Mouse (Mus musculus): ENCODE measurements around the gene Hmcn2. TPM values are rescaled to one million over a fixed set of nuclear protein-coding genes. Genes with fewer than 3 reads are reported as not detected.
A peak's percentile ranks its signal among the peaks of the same experiment; 100 is the strongest.

The Hmcn2 gene
- polyA plus RNA-seq, 1 experiment from 2014 or later: 1.2 TPM

DNA sequence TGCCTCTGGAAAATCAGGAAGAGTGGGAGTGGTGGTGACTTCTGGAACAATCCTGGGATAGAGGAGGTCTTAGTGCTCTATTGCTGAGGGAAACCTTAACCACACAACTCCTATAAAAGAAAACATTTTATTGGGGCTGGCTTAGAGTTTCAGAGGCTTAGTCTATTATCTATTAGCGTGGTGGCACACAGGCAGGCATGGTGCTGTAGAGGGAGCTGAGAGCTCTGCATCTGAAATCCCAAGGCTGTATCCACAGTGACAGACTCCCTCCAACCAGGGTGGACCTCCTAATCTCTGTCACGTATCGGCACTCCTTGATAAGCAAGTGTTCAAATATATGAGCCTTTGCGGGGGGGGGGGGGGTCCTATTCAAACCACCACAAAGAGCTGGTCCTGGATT lies 15.4 kb upstream of the Hmcn2 start:
- no peak overlapping the region for H3K27ac ChIP-seq (ENCODE audit: low read length)
- no peak overlapping the region for H3K9ac ChIP-seq (ENCODE audit: low read depth, low read length)
- H3K4me2 ChIP-seq (ENCODE audit: low read depth, low read length): peak overlapping the region; percentile 58; the same call in 1 of the 2 replicates
- no peak overlapping the region for H3K4me3 ChIP-seq (ENCODE audit: low read depth, low read length)
- no peaks in the 10 kb centered on the region for H3K9me3 ChIP-seq (replicated peaks; ENCODE audit: control insufficient read depth, low read length)
- WGBS (ENCODE audit: insufficient replicate concordance): 21% methylated on average over 4 of the region's 4 CpGs
- H3K27me3 ChIP-seq (ENCODE audit: control insufficient read depth, insufficient read depth, low read depth, low read length): no peaks in the 10 kb centered on the region
- no peaks in the 10 kb centered on the region for H3K36me3 ChIP-seq (ENCODE audit: control insufficient read depth, insufficient read depth)
- H3K4me1 ChIP-seq (ENCODE audit: control insufficient read depth, low read depth, low read length): peaks cover 7% of the 10 kb centered on the region
- ATAC-seq (ENCODE audit: low read depth): no peak

DNA sequence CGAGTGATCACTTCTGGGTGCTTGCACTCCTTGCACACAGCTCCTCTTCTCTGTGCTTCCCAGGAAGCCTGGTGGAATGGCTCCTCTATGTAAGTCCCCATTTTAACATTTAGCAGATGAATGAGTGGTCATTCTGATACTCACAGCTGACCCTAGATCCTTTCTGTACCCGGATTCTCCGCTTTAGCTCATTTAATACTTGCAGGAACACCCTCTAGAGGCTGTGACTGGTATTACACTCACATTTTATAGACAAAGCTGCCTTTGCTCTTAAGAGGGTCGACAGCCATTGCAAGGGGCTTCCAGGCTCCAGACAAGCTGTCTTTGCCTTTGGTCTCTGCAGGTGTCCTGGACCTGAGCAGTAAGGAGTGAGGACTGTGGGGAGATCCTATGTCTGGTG lies 14.9 kb upstream of the Hmcn2 start:
- H3K4me1 ChIP-seq (ENCODE audit: control insufficient read depth, low read depth, low read length): peaks cover 7% of the 10 kb centered on the region
- H3K27ac ChIP-seq (ENCODE audit: low read length): no peak overlapping the region
- no peaks in the 10 kb centered on the region for H3K9me3 ChIP-seq (replicated peaks; ENCODE audit: control insufficient read depth, low read length)
- no peak for ATAC-seq (ENCODE audit: low read depth)
- no peak overlapping the region for H3K4me2 ChIP-seq (ENCODE audit: low read depth, low read length)
- H3K4me3 ChIP-seq (ENCODE audit: low read depth, low read length): no peak overlapping the region
- no peaks in the 10 kb centered on the region for H3K27me3 ChIP-seq (ENCODE audit: control insufficient read depth, insufficient read depth, low read depth, low read length)
- no peak overlapping the region for H3K9ac ChIP-seq (ENCODE audit: low read depth, low read length)
- no peaks in the 10 kb centered on the region for H3K36me3 ChIP-seq (ENCODE audit: control insufficient read depth, insufficient read depth)
- 22% methylated on average over 4 of the region's 4 CpGs for WGBS (ENCODE audit: insufficient replicate concordance)

DNA sequence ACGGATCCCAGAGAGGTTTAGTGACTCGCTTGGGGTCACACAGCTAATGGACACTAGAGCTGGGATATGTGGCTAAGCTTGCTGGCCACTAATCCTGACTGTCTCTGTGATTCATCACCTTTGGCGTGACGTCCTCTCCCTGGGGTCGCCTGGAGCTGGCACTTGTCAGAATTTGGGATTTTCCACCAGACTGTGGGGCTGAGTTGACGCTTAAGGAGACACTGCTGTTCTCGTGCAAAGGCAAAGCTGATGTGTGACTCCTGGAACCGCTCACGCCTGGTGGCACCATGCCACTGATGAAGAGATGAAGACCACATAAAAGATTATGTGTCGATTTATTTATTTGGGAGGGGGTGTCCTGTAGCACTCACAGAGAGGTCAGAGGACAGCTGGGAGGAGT lies 14.2 kb upstream of the Hmcn2 start:
- H3K9ac ChIP-seq (ENCODE audit: low read depth, low read length): no peak overlapping the region
- no peak overlapping the region for H3K4me3 ChIP-seq (ENCODE audit: low read depth, low read length)
- H3K9me3 ChIP-seq (replicated peaks; ENCODE audit: control insufficient read depth, low read length): no peaks in the 10 kb centered on the region
- H3K27me3 ChIP-seq (ENCODE audit: control insufficient read depth, insufficient read depth, low read depth, low read length): no peaks in the 10 kb centered on the region
- H3K27ac ChIP-seq (ENCODE audit: low read length): no peak overlapping the region
- 62% methylated on average over 10 of the region's 10 CpGs for WGBS (ENCODE audit: insufficient replicate concordance)
- H3K4me2 ChIP-seq (ENCODE audit: low read depth, low read length): no peak overlapping the region
- peaks cover 7% of the 10 kb centered on the region for H3K4me1 ChIP-seq (ENCODE audit: control insufficient read depth, low read depth, low read length)
- no peaks in the 10 kb centered on the region for H3K36me3 ChIP-seq (ENCODE audit: control insufficient read depth, insufficient read depth)
- ATAC-seq (ENCODE audit: low read depth): no peak

- Histone ChIP-seq H3K36me3 (ENCODE audit: control insufficient read depth, insufficient read depth) (no peaks in the 10 kb centered on the region), H3K9me3 (replicated peaks; ENCODE audit: control insufficient read depth, low read length) (no peaks in the 10 kb centered on the region), H3K4me2 (ENCODE audit: low read depth, low read length) (no peak overlapping the region), H3K4me3 (ENCODE audit: low read depth, low read length) (no peak overlapping the region), H3K9ac (ENCODE audit: low read depth, low read length) (no peak overlapping the region), H3K4me1 (ENCODE audit: control insufficient read depth, low read depth, low read length) (peaks cover 7% of the 10 kb centered on the region), H3K27me3 (ENCODE audit: control insufficient read depth, insufficient read depth, low read depth, low read length) (no peaks in the 10 kb centered on the region), H3K27ac (ENCODE audit: low read length) (no peak overlapping the region)
- WGBS (ENCODE audit: insufficient replicate concordance): 62% methylated on average over 9 of the region's 9 CpGs
- ATAC-seq (ENCODE audit: low read depth): no peak
These were observed 11.0 kb upstream of the Hmcn2 start for GRCm38 (mm10) chr2:31303177-31303576.

- Histone ChIP-seq H3K9me3 (replicated peaks; ENCODE audit: control insufficient read depth, low read length) (no peaks in the 10 kb centered on the region), H3K9ac (ENCODE audit: low read depth, low read length) (no peak overlapping the region), H3K4me2 (ENCODE audit: low read depth, low read length) (no peak overlapping the region), H3K27me3 (ENCODE audit: control insufficient read depth, insufficient read depth, low read depth, low read length) (no peaks in the 10 kb centered on the region), H3K4me3 (ENCODE audit: low read depth, low read length) (no peak overlapping the region), H3K36me3 (ENCODE audit: control insufficient read depth, insufficient read depth) (no peaks in the 10 kb centered on the region), H3K4me1 (ENCODE audit: control insufficient read depth, low read depth, low read length) (no peaks in the 10 kb centered on the region), H3K27ac (ENCODE audit: low read length) (no peak overlapping the region)
- 64% methylated on average over 9 of the region's 9 CpGs for WGBS (ENCODE audit: insufficient replicate concordance)
- ATAC-seq (ENCODE audit: low read depth): no peak
These were observed 10.0 kb upstream of the Hmcn2 start for GRCm38 (mm10) chr2:31304191-31304590.

GRCm38 (mm10) chr2:31304801-31305665 lies 9.2 kb upstream of the Hmcn2 start:
- Histone ChIP-seq H3K36me3 (ENCODE audit: control insufficient read depth, insufficient read depth) (no peaks in the 10 kb centered on the region), H3K27me3 (ENCODE audit: control insufficient read depth, insufficient read depth, low read depth, low read length) (no peaks in the 10 kb centered on the region), H3K4me3 (ENCODE audit: low read depth, low read length) (no peak overlapping the region), H3K9me3 (replicated peaks; ENCODE audit: control insufficient read depth, low read length) (no peaks in the 10 kb centered on the region), H3K4me1 (ENCODE audit: control insufficient read depth, low read depth, low read length) (no peaks in the 10 kb centered on the region), H3K4me2 (ENCODE audit: low read depth, low read length) (no peak overlapping the region), H3K9ac (ENCODE audit: low read depth, low read length) (no peak overlapping the region), H3K27ac (ENCODE audit: low read length) (no peak overlapping the region)
- 66% methylated on average over 22 of the region's 22 CpGs for WGBS (ENCODE audit: insufficient replicate concordance)
- no peak for ATAC-seq (ENCODE audit: low read depth)

GRCm38 (mm10) chr2:31305684-31306083 lies 8.5 kb upstream of the Hmcn2 start:
- H3K36me3 ChIP-seq (ENCODE audit: control insufficient read depth, insufficient read depth): no peaks in the 10 kb centered on the region
- no peak for ATAC-seq (ENCODE audit: low read depth)
- no peaks in the 10 kb centered on the region for H3K27me3 ChIP-seq (ENCODE audit: control insufficient read depth, insufficient read depth, low read depth, low read length)
- no peaks in the 10 kb centered on the region for H3K9me3 ChIP-seq (replicated peaks; ENCODE audit: control insufficient read depth, low read length)
- no peak overlapping the region for H3K4me2 ChIP-seq (ENCODE audit: low read depth, low read length)
- H3K27ac ChIP-seq (ENCODE audit: low read length): no peak overlapping the region
- 36% methylated on average over 4 of the region's 4 CpGs for WGBS (ENCODE audit: insufficient replicate concordance)
- H3K4me1 ChIP-seq (ENCODE audit: control insufficient read depth, low read depth, low read length): no peaks in the 10 kb centered on the region
- no peak overlapping the region for H3K4me3 ChIP-seq (ENCODE audit: low read depth, low read length)
- no peak overlapping the region for H3K9ac ChIP-seq (ENCODE audit: low read depth, low read length)

GRCm38 (mm10) chr2:31308257-31308656 lies 6.0 kb upstream of the Hmcn2 start:
- 35% methylated on average over 4 of the region's 4 CpGs for WGBS (ENCODE audit: insufficient replicate concordance)
- H3K4me1 ChIP-seq (ENCODE audit: control insufficient read depth, low read depth, low read length): no peaks in the 10 kb centered on the region
- no peak overlapping the region for H3K9ac ChIP-seq (ENCODE audit: low read depth, low read length)
- H3K4me2 ChIP-seq (ENCODE audit: low read depth, low read length): no peak overlapping the region
- no peak overlapping the region for H3K4me3 ChIP-seq (ENCODE audit: low read depth, low read length)
- no peak for ATAC-seq (ENCODE audit: low read depth)
- H3K27ac ChIP-seq (ENCODE audit: low read length): no peak overlapping the region
- H3K9me3 ChIP-seq (replicated peaks; ENCODE audit: control insufficient read depth, low read length): no peaks in the 10 kb centered on the region
- peaks cover 5% of the 10 kb centered on the region for H3K27me3 ChIP-seq (ENCODE audit: control insufficient read depth, insufficient read depth, low read depth, low read length)
- H3K36me3 ChIP-seq (ENCODE audit: control insufficient read depth, insufficient read depth): no peaks in the 10 kb centered on the region

- Histone ChIP-seq H3K9ac (ENCODE audit: low read depth, low read length) (no peak overlapping the region), H3K27ac (ENCODE audit: low read length) (no peak overlapping the region), H3K27me3 (ENCODE audit: control insufficient read depth, insufficient read depth, low read depth, low read length) (peaks cover 18% of the 10 kb centered on the region), H3K9me3 (replicated peaks; ENCODE audit: control insufficient read depth, low read length) (no peaks in the 10 kb centered on the region), H3K4me1 (ENCODE audit: control insufficient read depth, low read depth, low read length) (no peaks in the 10 kb centered on the region), H3K4me2 (ENCODE audit: low read depth, low read length) (no peak overlapping the region), H3K4me3 (ENCODE audit: low read depth, low read length) (no peak overlapping the region), H3K36me3 (ENCODE audit: control insufficient read depth, insufficient read depth) (no peaks in the 10 kb centered on the region)
- WGBS (ENCODE audit: insufficient replicate concordance): 55% methylated on average over 15 of the region's 15 CpGs
- no peak for ATAC-seq (ENCODE audit: low read depth)
These were observed 4.7 kb upstream of the Hmcn2 start for GRCm38 (mm10) chr2:31309549-31309948.

Measured in liver, embryonic 16.5 days (tissue).